Mouse (Mus musculus) small intestine, adult 2 months (tissue): ENCODE results near the gene Atf2. TPM values are rescaled to one million over a fixed set of nuclear protein-coding genes. Genes with fewer than 3 reads are reported as not detected.

Source experiments
- H3K27ac ChIP-seq: fragments of 200-500 bp; 2 replicates; pipeline ENCODE4 v1.5.1; 2012; ENCODE audit warnings: low read depth, low read length, control low read depth, inconsistent platforms; ENCODE audit not compliant: insufficient read depth
- H3K27me3 ChIP-seq: fragments of 200-500 bp; 2 replicates; pipeline ENCODE4 v1.6.1; 2012; ENCODE audit warnings: mild to moderate bottlenecking, moderate library complexity, low read length, inconsistent platforms; ENCODE audit not compliant: control insufficient read depth, insufficient read depth
- H3K36me3 ChIP-seq: fragments of 200-500 bp; 2 replicates; pipeline ENCODE4 v1.6.1; 2012; ENCODE audit warnings: mild to moderate bottlenecking, low read length, control low read depth, inconsistent platforms; ENCODE audit not compliant: control insufficient read depth, insufficient read depth
- H3K4me1 ChIP-seq: fragments of 200-500 bp; 2 replicates; pipeline ENCODE4 v1.6.1; 2012; ENCODE audit warnings: low read length, inconsistent platforms, mixed read lengths; ENCODE audit not compliant: control insufficient read depth, insufficient read depth, insufficient read length
- H3K4me3 ChIP-seq: fragments of 200-500 bp; 2 replicates; pipeline ENCODE4 v1.5.1; 2012; ENCODE audit warnings: low read depth, mild to moderate bottlenecking, control low read depth, inconsistent platforms, low read length, moderate library complexity
- CTCF ChIP-seq: fragments of 200-500 bp; IDR thresholded peaks from 2 replicates; pipeline ENCODE4 v1.5.1; 2012; ENCODE audit warnings: low read depth, mild to moderate bottlenecking, control low read depth, inconsistent platforms, low read length, moderate library complexity, mixed read lengths; ENCODE audit not compliant: insufficient replicate concordance, insufficient read length; ENCODE audit errors: extremely low read depth
- POLR2A ChIP-seq: fragments of 200-500 bp; IDR thresholded peaks from 2 replicates; pipeline ENCODE4 v1.6.1; 2012; ENCODE audit warnings: low read depth, mild to moderate bottlenecking, control low read depth, inconsistent platforms, low read length, moderate library complexity
- WGBS: fragments of 180-500 bp; shearing (Covaris S2); methylation state at CpG from one replicate; pipeline ENCODE4 v1.1.7; 2018; 5-methylcytosine and 5-hydroxymethylcytosine counted together
- polyA plus RNA-seq: library from polyadenylated mRNA; depleted of rRNA; stranded (reverse); fragments of >200 nt; gene quantifications from 2 replicates; pipeline ENCODE4 v1.2.3, GENCODE M21; 2012; rRNA removed

The Atf2 gene
- polyA plus RNA-seq, result 3.7 and 6.6 TPM in 2 replicates

GRCm38 (mm10) chr2:73892464-73893296 lies at the start of gene Atf2:
Gene Atf2 (minus strand): TSS chr2:73892639.
- no peaks in the 10 kb centered on the region for H3K36me3 ChIP-seq
- no peaks in the 10 kb centered on the region for H3K27me3 ChIP-seq
- under 1% methylated on average over 63 of the region's 63 CpGs for WGBS

GRCm38 (mm10) chr2:73941281-73941680 lies 48.8 kb upstream of the Atf2 start:
- Histone ChIP-seq H3K4me3 (no peak overlapping the region), H3K27me3 (no peaks in the 10 kb centered on the region), H3K4me1 (peaks cover 5% of the 10 kb centered on the region; the same call in 1 of the 2 replicates), H3K36me3 (no peaks in the 10 kb centered on the region), H3K27ac (no peak overlapping the region)
- TF ChIP-seq POLR2A (no peak), CTCF (no peak)
- 80% methylated on average over 1 of the region's 1 CpGs for WGBS

More at GRCm38 (mm10) chr2:73892464-73893296, at the start of gene Atf2:
- peak within 1 kb of the TSS; percentile 97 for H3K4me3 ChIP-seq
- peaks cover 2% of the 10 kb centered on the region; the same call in 1 of the 2 replicates for H3K4me1 ChIP-seq
- TF ChIP-seq CTCF (no peak), POLR2A (peak; percentile 93)
- peak within 1 kb of the TSS; percentile 75 for H3K27ac ChIP-seq

GRCm38 (mm10) chr2:73940471-73940870 lies 48.0 kb upstream of the Atf2 start:
- 91% methylated on average over 7 of the region's 7 CpGs for WGBS
- peaks cover 5% of the 10 kb centered on the region; the same call in 1 of the 2 replicates for H3K4me1 ChIP-seq
- no peak for TF ChIP-seq POLR2A
- TF ChIP-seq CTCF, result no peak
- H3K27me3 ChIP-seq, result no peaks in the 10 kb centered on the region
- H3K27ac ChIP-seq, result no peak overlapping the region
- no peaks in the 10 kb centered on the region for H3K36me3 ChIP-seq
- no peak overlapping the region for H3K4me3 ChIP-seq

- WGBS, result 30% methylated on average over 2 of the region's 2 CpGs
- peak overlapping the region; percentile 93 for H3K27ac ChIP-seq
- TF ChIP-seq POLR2A (no peak), CTCF (no peak)
- H3K27me3 ChIP-seq, result no peaks in the 10 kb centered on the region
- peaks cover 5% of the 10 kb centered on the region; the same call in 1 of the 2 replicates for H3K4me1 ChIP-seq
- H3K4me3 ChIP-seq, result no peak overlapping the region
- no peaks in the 10 kb centered on the region for H3K36me3 ChIP-seq
Measured at GRCm38 (mm10) chr2:73938896-73939295, 46.5 kb upstream of the Atf2 start.

GRCm38 (mm10) chr2:73932676-73933313 lies 40.4 kb upstream of the Atf2 start:
- H3K27me3 ChIP-seq, result no peaks in the 10 kb centered on the region
- WGBS, result 71% methylated on average over 8 of the region's 8 CpGs

GRCm38 (mm10) chr2:73927711-73928110 lies 35.3 kb upstream of the Atf2 start:
- Histone ChIP-seq H3K27ac (no peak overlapping the region), H3K27me3 (no peaks in the 10 kb centered on the region), H3K4me1 (no peaks in the 10 kb centered on the region), H3K4me3 (no peak overlapping the region), H3K36me3 (no peaks in the 10 kb centered on the region)
- no peak for TF ChIP-seq POLR2A
- TF ChIP-seq CTCF, result no peak

More at GRCm38 (mm10) chr2:73932676-73933313, 40.4 kb upstream of the Atf2 start:
- H3K27ac ChIP-seq, result no peak overlapping the region
- H3K4me3 ChIP-seq, result no peak overlapping the region
- H3K36me3 ChIP-seq, result no peaks in the 10 kb centered on the region
- no peak for TF ChIP-seq CTCF
- no peak for TF ChIP-seq POLR2A
- H3K4me1 ChIP-seq, result no peaks in the 10 kb centered on the region

GRCm38 (mm10) chr2:73925539-73925938 lies 33.1 kb upstream of the Atf2 start:
- 61% methylated on average over 3 of the region's 3 CpGs for WGBS
- no peak for TF ChIP-seq CTCF
- TF ChIP-seq POLR2A, result no peak
- no peak overlapping the region for H3K27ac ChIP-seq

GRCm38 (mm10) chr2:73925089-73925488 lies 32.6 kb upstream of the Atf2 start:
- H3K4me3 ChIP-seq, result no peak overlapping the region
- no peak overlapping the region for H3K27ac ChIP-seq
- 21% methylated on average over 5 of the region's 5 CpGs for whole genome bisulfite sequencing
- H3K4me1 ChIP-seq, result no peaks in the 10 kb centered on the region
- no peaks in the 10 kb centered on the region for H3K36me3 ChIP-seq
- H3K27me3 ChIP-seq, result no peaks in the 10 kb centered on the region
- no peak for TF ChIP-seq POLR2A
- peak; percentile 23; the same call in 1 of the 2 replicates for TF ChIP-seq CTCF

More at GRCm38 (mm10) chr2:73925539-73925938, 33.1 kb upstream of the Atf2 start:
- Histone ChIP-seq H3K4me1 (no peaks in the 10 kb centered on the region), H3K36me3 (no peaks in the 10 kb centered on the region), H3K4me3 (no peak overlapping the region), H3K27me3 (no peaks in the 10 kb centered on the region)
